Mouse (Mus musculus) heart, adult 2 months (tissue): ENCODE data around the gene 4833439L19Rik. TPM values are rescaled to one million over a fixed set of nuclear protein-coding genes. Genes with fewer than 3 reads are reported as not detected.

Experiments used
- DNase-seq, 2 experiments: peaks; one replicate each; pipeline ENCODE4 v3.0.0; 2021
- H3K27ac ChIP-seq: fragments of 200-600 bp; 2 replicates; pipeline ENCODE4 v1.8.1; 2022
- H3K27me3 ChIP-seq: fragments of 200-500 bp; 2 replicates; pipeline ENCODE4 v1.6.1; 2012; ENCODE audit warnings: mild to moderate bottlenecking, low read length, inconsistent platforms, mixed read lengths; ENCODE audit not compliant: control insufficient read depth, insufficient read depth
- H3K36me3 ChIP-seq: fragments of 200-500 bp; 2 replicates; pipeline ENCODE4 v1.6.1; 2012; ENCODE audit warnings: low read length, inconsistent platforms; ENCODE audit not compliant: control insufficient read depth, insufficient read depth
- H3K4me1 ChIP-seq: fragments of 200-500 bp; 2 replicates; pipeline ENCODE4 v1.6.1; 2011; ENCODE audit warnings: low read length; ENCODE audit not compliant: control insufficient read depth, insufficient read depth
- H3K4me3 ChIP-seq: fragments of 200-600 bp; 2 replicates; pipeline ENCODE4 v1.8.1; 2022
- H3K79me2 ChIP-seq: fragments of 200-500 bp; replicated peaks from 2 replicates; pipeline ENCODE4 v1.6.1; 2012; ENCODE audit warnings: mild to moderate bottlenecking, inconsistent platforms, low read length, moderate library complexity, mixed read lengths; ENCODE audit not compliant: control insufficient read depth, insufficient read depth
- H3K9ac ChIP-seq: fragments of 200-500 bp; 2 replicates; pipeline ENCODE4 v1.6.1; 2012; ENCODE audit warnings: low read depth, mild to moderate bottlenecking, control low read depth, inconsistent platforms, low read length, mixed read lengths
- CTCF ChIP-seq: fragments of 200-600 bp; IDR thresholded peaks from 2 replicates; pipeline ENCODE4 v1.8.1; 2022; ENCODE audit warnings: antibody characterized with exemption, mild to moderate bottlenecking, moderate library complexity
- EP300 ChIP-seq: fragments of 200-500 bp; IDR thresholded peaks from 2 replicates; pipeline ENCODE4 v1.6.1; 2011; ENCODE audit warnings: low read depth, low read length, control low read depth; ENCODE audit not compliant: insufficient read depth
- POLR2A ChIP-seq: fragments of 200-500 bp; IDR thresholded peaks from 2 replicates; pipeline ENCODE4 v1.6.1; 2011; ENCODE audit warnings: mild to moderate bottlenecking, low read depth, low read length, control low read depth; ENCODE audit not compliant: insufficient read depth
- WGBS: fragments of 180-500 bp; shearing (Covaris S2); methylation state at CpG from one replicate; pipeline ENCODE4 v1.1.7; 2018; 5-methylcytosine and 5-hydroxymethylcytosine counted together
- intact Hi-C: fragments of 180-260 bp; cut with DNase I; formaldehyde crosslinking; loops from one replicate; pipeline ENCODE4 v1.15.1; 2025
- polyA plus RNA-seq: library from polyadenylated mRNA; depleted of rRNA; stranded (reverse); fragments of >200 nt; gene quantifications from 2 replicates; pipeline ENCODE4 v1.2.3, GENCODE M21; 2012
- total RNA-seq, 2 experiments: library from RNA; stranded (reverse); gene quantifications; 2 replicates each; pipeline ENCODE4 v1.2.3; 2021

Gene 4833439L19Rik
- total and polyA plus RNA-seq, 3 experiments = 84.8 to 114 (median 93.1) TPM

GRCm38 (mm10) chr13:54571637-54572036 lies 6.4 kb upstream of the 4833439L19Rik start:
- Histone ChIP-seq H3K79me2 (no peaks in the 10 kb centered on the region), H3K9ac (no peak overlapping the region), H3K27me3 (no peaks in the 10 kb centered on the region), H3K27ac (no peak overlapping the region), H3K36me3 (no peaks in the 10 kb centered on the region), H3K4me3 (no peak overlapping the region), H3K4me1 (peaks cover 1% of the 10 kb centered on the region; the same call in 1 of the 2 replicates)
- no peak for DNase-seq
- intact Hi-C loops = no loop called here
- WGBS = 50% methylated on average over 2 of the region's 2 CpGs
- TF ChIP-seq CTCF = no peak

DNA sequence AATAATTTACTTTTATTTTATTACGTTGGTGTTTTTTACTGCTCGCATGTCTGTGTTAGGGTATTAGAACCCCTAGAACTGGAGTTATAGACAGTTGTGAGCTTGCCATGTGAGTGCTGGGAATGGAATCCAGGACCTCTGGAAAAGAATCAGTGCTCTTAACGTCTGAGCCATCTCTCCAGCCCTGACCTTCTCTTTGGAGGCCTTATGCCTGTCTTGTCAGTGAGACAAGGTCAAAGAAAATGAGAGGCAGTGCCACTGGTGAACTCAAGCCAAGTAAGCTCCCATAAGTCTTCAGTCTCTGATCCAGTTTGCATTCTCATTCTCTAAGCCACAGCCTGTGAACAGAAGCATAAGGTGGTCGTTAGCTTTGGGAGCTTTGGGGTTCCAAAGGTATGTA lies 5.5 kb upstream of the 4833439L19Rik start:
- WGBS = 72% methylated on average over 4 of the region's 4 CpGs
- TF ChIP-seq EP300 (no peak), POLR2A (no peak), CTCF (no peak)
- H3K27me3 ChIP-seq = no peaks in the 10 kb centered on the region

DNA sequence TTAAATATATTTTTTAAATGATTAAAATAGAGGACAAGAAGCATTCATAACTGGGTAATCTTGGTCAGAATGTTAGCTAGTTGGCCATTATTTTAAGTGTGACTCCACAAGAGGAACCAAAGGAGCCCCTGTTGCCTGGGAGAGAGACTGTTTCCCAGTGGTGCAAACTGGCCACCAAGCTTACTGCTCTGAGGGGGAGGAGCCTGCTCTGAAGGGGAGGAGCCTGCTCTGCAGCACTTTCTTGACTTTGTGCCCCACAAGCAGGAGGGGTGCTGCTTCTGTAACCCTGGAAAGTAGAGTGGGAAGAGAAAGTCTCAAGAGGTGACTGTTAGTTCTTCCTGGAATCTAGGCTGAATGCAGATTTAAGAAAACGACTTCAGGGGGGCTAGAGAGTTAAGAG lies 4.0 kb upstream of the 4833439L19Rik start:
- H3K4me1 ChIP-seq = peaks cover 1% of the 10 kb centered on the region; the same call in 1 of the 2 replicates
- TF ChIP-seq EP300 = no peak
- TF ChIP-seq CTCF = no peak
- TF ChIP-seq POLR2A = no peak
- 42% methylated on average over 1 of the region's 1 CpGs for WGBS
- no peaks in the 10 kb centered on the region for H3K27me3 ChIP-seq
- DNase-seq = no peak
- no peak overlapping the region for H3K4me3 ChIP-seq
- H3K79me2 ChIP-seq = peaks cover 2% of the 10 kb centered on the region; the same call in 1 of the 2 replicates
- intact Hi-C loops = loop anchor here (5.0 kb wide), 1 partner anchor 67 kb away; the partner anchor contains the start of gene Simc1
- H3K9ac ChIP-seq = no peak overlapping the region
- no peak overlapping the region for H3K27ac ChIP-seq
- no peaks in the 10 kb centered on the region for H3K36me3 ChIP-seq

More for the DNA sequence above, 5.5 kb upstream of the 4833439L19Rik start:
- no peaks in the 10 kb centered on the region for H3K79me2 ChIP-seq
- peaks cover 1% of the 10 kb centered on the region; the same call in 1 of the 2 replicates for H3K4me1 ChIP-seq
- H3K9ac ChIP-seq = no peak overlapping the region
- intact Hi-C loops = no loop called here
- DNase-seq = no peak
- H3K4me3 ChIP-seq = no peak overlapping the region
- no peaks in the 10 kb centered on the region for H3K36me3 ChIP-seq
- H3K27ac ChIP-seq = no peak overlapping the region

GRCm38 (mm10) chr13:54568380-54568779 lies 3.1 kb upstream of the 4833439L19Rik start:
- H3K27ac ChIP-seq = no peak overlapping the region
- peaks cover 2% of the 10 kb centered on the region; the same call in 1 of the 2 replicates for H3K79me2 ChIP-seq
- DNase-seq = no peak
- intact Hi-C loops = loop anchor here (5.0 kb wide), 1 partner anchor 66 kb away; the partner anchor contains the start of gene Simc1
- no peaks in the 10 kb centered on the region for H3K27me3 ChIP-seq
- 52% methylated on average over 5 of the region's 5 CpGs for WGBS
- H3K4me3 ChIP-seq = no peak overlapping the region
- no peak overlapping the region for H3K9ac ChIP-seq
- no peaks in the 10 kb centered on the region for H3K36me3 ChIP-seq
- no peaks in the 10 kb centered on the region; the same call in 1 of the 2 replicates for H3K4me1 ChIP-seq
- TF ChIP-seq POLR2A (no peak), EP300 (no peak), CTCF (no peak)

- TF ChIP-seq EP300 (no peak), CTCF (peak; percentile 84)
- Histone ChIP-seq H3K27me3 (no peaks in the 10 kb centered on the region), H3K27ac (peak overlapping the region; percentile 77), H3K9ac (no peak overlapping the region), H3K79me2 (peaks cover 5% of the 10 kb centered on the region), H3K36me3 (no peaks in the 10 kb centered on the region), H3K4me1 (no peaks in the 10 kb centered on the region; the same call in 1 of the 2 replicates), H3K4me3 (peak overlapping the region; percentile 82)
- intact Hi-C loops = loop anchor here (1.0 to 5.0 kb wide), 4 partner anchors 25 to 97 kb away; partner anchors contain the start of genes Faf2, Higd2a, Nop16 and Simc1
- peak; percentile 59 to 67 for DNase-seq
- WGBS = 50% methylated on average over 8 of the region's 8 CpGs
Observed at GRCm38 (mm10) chr13:54565594-54566345, 535 bp upstream of the 4833439L19Rik start.
